Mouse (Mus musculus) brain, embryonic 14.5 days (tissue): Measurements from ENCODE around the gene Cacnb4.

ENCODE experiments used
- CTCF ChIP-seq: fragments of 200-500 bp; IDR thresholded peaks from 2 replicates; pipeline ENCODE4 v1.5.1; 2012; ENCODE audit warnings: inconsistent platforms, mild to moderate bottlenecking, moderate library complexity, borderline replicate concordance; ENCODE audit not compliant: insufficient read depth, insufficient read length; ENCODE audit errors: extremely low read depth
- POLR2A ChIP-seq: fragments of 200-500 bp; IDR thresholded peaks from 2 replicates; pipeline ENCODE4 v1.6.1; 2012; ENCODE audit warnings: mild to moderate bottlenecking, inconsistent platforms, borderline replicate concordance; ENCODE audit not compliant: poor library complexity, insufficient read depth, insufficient read length, severe bottlenecking; ENCODE audit errors: extremely low read depth

DNA sequence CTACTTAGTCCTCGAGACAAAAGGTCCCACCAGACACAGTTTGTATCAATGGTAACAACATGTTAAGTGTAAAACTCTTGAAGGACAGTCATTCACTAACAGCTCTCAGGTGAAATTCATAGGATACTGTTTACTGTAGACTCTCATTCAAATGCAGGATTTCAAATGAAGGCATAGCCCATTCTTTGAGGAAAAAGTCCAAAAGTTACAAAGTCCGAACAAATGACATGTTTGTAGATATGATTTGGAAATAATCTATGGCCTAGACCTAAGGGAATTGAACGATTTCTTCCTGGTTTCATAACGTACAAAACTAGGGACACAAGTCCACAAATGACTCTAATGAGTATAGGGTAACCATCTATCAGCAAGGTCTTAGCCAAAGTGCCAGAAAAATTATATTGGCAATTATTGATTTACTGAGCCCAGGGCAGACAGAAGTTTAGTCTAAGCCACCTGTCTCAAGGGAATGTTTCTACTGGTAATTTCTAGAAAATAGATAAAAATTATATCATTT is 206.5 kb downstream of the Cacnb4 start:
- TF ChIP-seq CTCF (no peak), POLR2A (no peak)
